Mouse (Mus musculus): ENCODE results near the gene Gnb4. TPM values are rescaled to one million over a fixed set of nuclear protein-coding genes. Genes with fewer than 3 reads are reported as not detected.

Gene Gnb4
- total RNA-seq, 1 experiment = 19.1 TPM

GRCm38 (mm10) chr3:32553061-32553460 lies 63.3 kb downstream of the Gnb4 start:
- DNase-seq (ENCODE audit: low read depth, low spot score) = no peak
- Histone ChIP-seq H3K9me3 (ENCODE audit: control insufficient read depth, insufficient read depth, low read depth, low read length) (no peaks in the 10 kb centered on the region), H3K27ac (ENCODE audit: insufficient read depth, low read depth, low read length, poor library complexity, severe bottlenecking) (no peak overlapping the region), H3K36me3 (ENCODE audit: control insufficient read depth, insufficient read depth, low read length, poor library complexity, severe bottlenecking) (peaks cover 3% of the 10 kb centered on the region; the same call in 1 of the 2 replicates), H3K4me3 (ENCODE audit: insufficient read depth in 1 of 2, low read depth in 1 of 2, low read length in 2 of 2, poor library complexity in 1 of 2, severe bottlenecking in 1 of 2) (no peak overlapping the region), H3K9ac (ENCODE audit: insufficient read depth, low read depth, low read length, poor library complexity, severe bottlenecking) (no peak overlapping the region), H3K4me1 (ENCODE audit: control insufficient read depth in 2 of 2, insufficient read depth in 2 of 2, low read length in 2 of 2, poor library complexity in 1 of 2) (no peaks in the 10 kb centered on the region)
- no peak for TF ChIP-seq MAFK (IDR thresholded peaks at IDR 0.05; ENCODE audit: insufficient read depth, low read depth, low read length)
- no peak for TF ChIP-seq ZNF384 (IDR thresholded peaks at IDR 0.05; ENCODE audit: low read depth, low read length)
- no peak for TF ChIP-seq CHD2 (IDR thresholded peaks at IDR 0.05; ENCODE audit: low read depth, low read length)
- no peak for TF ChIP-seq HCFC1 (IDR thresholded peaks at IDR 0.05; ENCODE audit: borderline replicate concordance, insufficient read depth, low read length)
- no peak for TF ChIP-seq ZC3H11A (IDR thresholded peaks at IDR 0.05; ENCODE audit: borderline replicate concordance, low read depth, low read length)
- in situ Hi-C loops (cut with MboI; ENCODE audit: low sequenced_read_pairs in 2 of 2, unreplicated experiment in 2 of 2) = no loop called here

- no peak overlapping the region for H3K4me3 ChIP-seq (ENCODE audit: insufficient read depth in 1 of 2, low read depth in 1 of 2, low read length in 2 of 2, poor library complexity in 1 of 2, severe bottlenecking in 1 of 2)
- no peaks in the 10 kb centered on the region for H3K4me1 ChIP-seq (ENCODE audit: control insufficient read depth in 2 of 2, insufficient read depth in 2 of 2, low read length in 2 of 2, poor library complexity in 1 of 2)
- no peak overlapping the region for H3K9ac ChIP-seq (ENCODE audit: insufficient read depth, low read depth, low read length, poor library complexity, severe bottlenecking)
- TF ChIP-seq ZC3H11A (IDR thresholded peaks at IDR 0.05; ENCODE audit: borderline replicate concordance, low read depth, low read length) (no peak), ZNF384 (IDR thresholded peaks at IDR 0.05; ENCODE audit: low read depth, low read length) (no peak), HCFC1 (IDR thresholded peaks at IDR 0.05; ENCODE audit: borderline replicate concordance, insufficient read depth, low read length) (no peak), CHD2 (IDR thresholded peaks at IDR 0.05; ENCODE audit: low read depth, low read length) (no peak), MAFK (IDR thresholded peaks at IDR 0.05; ENCODE audit: insufficient read depth, low read depth, low read length) (no peak)
- no peaks in the 10 kb centered on the region for H3K9me3 ChIP-seq (ENCODE audit: control insufficient read depth, insufficient read depth, low read depth, low read length)
- H3K27ac ChIP-seq (ENCODE audit: insufficient read depth, low read depth, low read length, poor library complexity, severe bottlenecking) = no peak overlapping the region
- in situ Hi-C loops (cut with MboI; ENCODE audit: low sequenced_read_pairs in 2 of 2, unreplicated experiment in 2 of 2) = no loop called here
- H3K36me3 ChIP-seq (ENCODE audit: control insufficient read depth, insufficient read depth, low read length, poor library complexity, severe bottlenecking) = peaks cover 4% of the 10 kb centered on the region; the same call in 1 of the 2 replicates
- no peak for DNase-seq (ENCODE audit: low read depth, low spot score)
These were observed 78.3 kb downstream of the Gnb4 start for GRCm38 (mm10) chr3:32538091-32538490.

GRCm38 (mm10) chr3:32537556-32537955 lies 78.8 kb downstream of the Gnb4 start:
- in situ Hi-C loops (cut with MboI; ENCODE audit: low sequenced_read_pairs in 2 of 2, unreplicated experiment in 2 of 2) = no loop called here
- TF ChIP-seq ZC3H11A (IDR thresholded peaks at IDR 0.05; ENCODE audit: borderline replicate concordance, low read depth, low read length) (no peak), HCFC1 (IDR thresholded peaks at IDR 0.05; ENCODE audit: borderline replicate concordance, insufficient read depth, low read length) (no peak), MAFK (IDR thresholded peaks at IDR 0.05; ENCODE audit: insufficient read depth, low read depth, low read length) (no peak), ZNF384 (IDR thresholded peaks at IDR 0.05; ENCODE audit: low read depth, low read length) (no peak)
- Histone ChIP-seq H3K4me3 (ENCODE audit: insufficient read depth in 1 of 2, low read depth in 1 of 2, low read length in 2 of 2, poor library complexity in 1 of 2, severe bottlenecking in 1 of 2) (no peak overlapping the region), H3K9ac (ENCODE audit: insufficient read depth, low read depth, low read length, poor library complexity, severe bottlenecking) (no peak overlapping the region), H3K4me1 (ENCODE audit: control insufficient read depth in 2 of 2, insufficient read depth in 2 of 2, low read length in 2 of 2, poor library complexity in 1 of 2) (no peaks in the 10 kb centered on the region), H3K36me3 (ENCODE audit: control insufficient read depth, insufficient read depth, low read length, poor library complexity, severe bottlenecking) (peaks cover 6% of the 10 kb centered on the region; the same call in 1 of the 2 replicates), H3K27ac (ENCODE audit: insufficient read depth, low read depth, low read length, poor library complexity, severe bottlenecking) (no peak overlapping the region), H3K9me3 (ENCODE audit: control insufficient read depth, insufficient read depth, low read depth, low read length) (no peaks in the 10 kb centered on the region)
- DNase-seq (ENCODE audit: low read depth, low spot score) = no peak

- no peak for TF ChIP-seq CHD2 (IDR thresholded peaks at IDR 0.05; ENCODE audit: low read depth, low read length)
- no peak for TF ChIP-seq HCFC1 (IDR thresholded peaks at IDR 0.05; ENCODE audit: borderline replicate concordance, insufficient read depth, low read length)
- no peak for TF ChIP-seq ZNF384 (IDR thresholded peaks at IDR 0.05; ENCODE audit: low read depth, low read length)
- TF ChIP-seq MAFK (IDR thresholded peaks at IDR 0.05; ENCODE audit: insufficient read depth, low read depth, low read length) = no peak
- TF ChIP-seq ZC3H11A (IDR thresholded peaks at IDR 0.05; ENCODE audit: borderline replicate concordance, low read depth, low read length) = no peak
These were observed 80.7 kb downstream of the Gnb4 start for GRCm38 (mm10) chr3:32535692-32536091.

More at GRCm38 (mm10) chr3:32535692-32536091, 80.7 kb downstream of the Gnb4 start:
- no peaks in the 10 kb centered on the region for H3K9me3 ChIP-seq (ENCODE audit: control insufficient read depth, insufficient read depth, low read depth, low read length)
- in situ Hi-C loops (cut with MboI; ENCODE audit: low sequenced_read_pairs in 2 of 2, unreplicated experiment in 2 of 2) = no loop called here
- H3K27ac ChIP-seq (ENCODE audit: insufficient read depth, low read depth, low read length, poor library complexity, severe bottlenecking) = no peak overlapping the region
- H3K36me3 ChIP-seq (ENCODE audit: control insufficient read depth, insufficient read depth, low read length, poor library complexity, severe bottlenecking) = peaks cover 6% of the 10 kb centered on the region
- H3K4me3 ChIP-seq (ENCODE audit: insufficient read depth in 1 of 2, low read depth in 1 of 2, low read length in 2 of 2, poor library complexity in 1 of 2, severe bottlenecking in 1 of 2) = no peak overlapping the region
- 0 out of 4 replicates have a peak, but pooled peaks cover 0 to 3% of the 10 kb centered on the region in 2 experiments for H3K4me1 ChIP-seq (ENCODE audit: control insufficient read depth in 2 of 2, insufficient read depth in 2 of 2, low read length in 2 of 2, poor library complexity in 1 of 2)
- DNase-seq (ENCODE audit: low read depth, low spot score) = no peak
- no peak overlapping the region for H3K9ac ChIP-seq (ENCODE audit: insufficient read depth, low read depth, low read length, poor library complexity, severe bottlenecking)

Other genes with a start within 250 kb of the Gnb4 start
- gene Pik3ca, start 218.9 kb downstream of the Gnb4 start, total RNA-seq (2012; rRNA removed) = 14.9 and 19.8 TPM in 2 replicates
- gene Kcnmb3, start 124.4 kb downstream of the Gnb4 start, total RNA-seq (2012; rRNA removed) = 0.13 and 0.16 TPM in 2 replicates
- 42.1 and 43.5 TPM in 2 replicates for gene Zfp639, start 106.3 kb downstream of the Gnb4 start, total RNA-seq (2012; rRNA removed)
- 22.9 and 35.1 TPM in 2 replicates for gene Mfn1, start 87.1 kb downstream of the Gnb4 start, total RNA-seq (2012; rRNA removed)
- 160 and 178 TPM in 2 replicates for gene Actl6a, start 89.7 kb upstream of the Gnb4 start, total RNA-seq (2012; rRNA removed)
- 199 and 237 TPM in 2 replicates for gene Ndufb5, start 120.4 kb upstream of the Gnb4 start, total RNA-seq (2012; rRNA removed)
- gene Mrpl47, start 121.0 kb upstream of the Gnb4 start, total RNA-seq (2012; rRNA removed) = 34.9 and 40.3 TPM in 2 replicates
- 6.2 TPM in 2 replicates for gene Usp13, start 201.0 kb upstream of the Gnb4 start, total RNA-seq (2012; rRNA removed)

Data from ES-E14 (cell line).